24 mouse cellular contexts compared by ENCODE assay signal in genomic region chr14:78015540-78016321, GRCm38 (mm10).
DNase-seq lines count a peak whose midpoint lies in the region; ATAC-seq lines count a peak whose summit lies in the region.
"Had no signal": no experiment of that assay in that cellular context is flagged by ENCODE, and none has a peak within 500 bp of the region (broad histone marks: within the 10 kb centered on the region; RNA-seq: fewer than 3 reads in every experiment).

No protein-coding gene starts in this region.

- H3K4me3 ChIP-seq in forebrain, embryonic 15.5 days, result no peak overlapping the region
- H3K4me3 ChIP-seq in forebrain, embryonic 11.5 days (ENCODE audit: low read depth, low read length), result no peak overlapping the region
- H3K4me3 ChIP-seq in midbrain, embryonic 11.5 days (ENCODE audit: low read depth, low read length), result no peak overlapping the region
- H3K4me3 ChIP-seq in midbrain, embryonic 10.5 days, result no peak overlapping the region
- no peak overlapping the region for H3K4me3 ChIP-seq in midbrain, embryonic 15.5 days
- H3K4me3 ChIP-seq: embryonic facial prominence, embryonic 13.5 days; kidney, embryonic 15.5 days; liver, embryonic 12.5 days; megakaryocyte, embryonic 14.5 days; neural tube, embryonic 15.5 days had no signal

- H3K27me3 ChIP-seq in forebrain, embryonic 15.5 days, result no peaks in the 10 kb centered on the region
- peaks cover 7% of the 10 kb centered on the region for H3K27me3 ChIP-seq in forebrain, embryonic 11.5 days (ENCODE audit: control insufficient read depth, insufficient read depth, low read length)
- H3K27me3 ChIP-seq in midbrain, embryonic 11.5 days (ENCODE audit: control insufficient read depth, insufficient read depth, low read length), result peaks cover 17% of the 10 kb centered on the region
- peaks cover 78% of the 10 kb centered on the region for H3K27me3 ChIP-seq in midbrain, embryonic 10.5 days (ENCODE audit: low read depth, poor library complexity, severe bottlenecking)
- 0 out of 2 replicates have a peak, but pooled peaks cover 3% of the 10 kb centered on the region for H3K27me3 ChIP-seq in midbrain, embryonic 15.5 days (replicated peaks)
- H3K27me3 ChIP-seq: embryonic facial prominence, embryonic 13.5 days; kidney, embryonic 15.5 days; liver, embryonic 12.5 days; neural tube, embryonic 15.5 days had no signal

- no peak for DNase-seq in forebrain, embryonic 11.5 days (ENCODE audit: low spot score)
- DNase-seq in midbrain, embryonic 11.5 days (ENCODE audit: low spot score, missing footprints), result peak; percentile 88
- DNase-seq in midbrain, embryonic 10.5 days (ENCODE audit: low spot score), result no peak
- DNase-seq in thymus, postnatal 25 days, result no peak
- DNase-seq: adrenal gland, postnatal 25 days; cerebellum, adult 18-20 months; cerebellum, postnatal 10 days; gastrocnemius, postnatal 10 days; heart, postnatal 14 days; kidney, adult 11 months; kidney, postnatal 25 days; layer of hippocampus, postnatal 36 days; left cerebral cortex, postnatal 4 days; liver, postnatal 0 days; lung, postnatal 36 days had no signal

- H3K36me3 ChIP-seq in forebrain, embryonic 15.5 days, result no peaks in the 10 kb centered on the region
- H3K36me3 ChIP-seq in forebrain, embryonic 11.5 days (ENCODE audit: control insufficient read depth, insufficient read depth, low read length), result no peaks in the 10 kb centered on the region
- H3K36me3 ChIP-seq in midbrain, embryonic 11.5 days (ENCODE audit: control insufficient read depth, insufficient read depth, low read length), result no peaks in the 10 kb centered on the region
- H3K36me3 ChIP-seq in midbrain, embryonic 10.5 days, result no peaks in the 10 kb centered on the region
- no peaks in the 10 kb centered on the region for H3K36me3 ChIP-seq in midbrain, embryonic 15.5 days (replicated peaks)
- H3K36me3 ChIP-seq: embryonic facial prominence, embryonic 13.5 days; kidney, embryonic 15.5 days; liver, embryonic 12.5 days; neural tube, embryonic 15.5 days had no signal

- 21% methylated on average over 7 of the region's 7 CpGs for WGBS in forebrain, embryonic 15.5 days
- WGBS in forebrain, embryonic 11.5 days, result 53% methylated on average over 7 of the region's 7 CpGs
- WGBS in midbrain, embryonic 11.5 days, result 34% methylated on average over 7 of the region's 7 CpGs
- WGBS in midbrain, embryonic 10.5 days, result 48% methylated on average over 7 of the region's 7 CpGs
- 20% methylated on average over 7 of the region's 7 CpGs for WGBS in midbrain, embryonic 15.5 days

- 0 out of 2 replicates have a peak, but pooled peaks have one; percentile 46 for ATAC-seq in forebrain, embryonic 15.5 days (replicated peaks)
- no peak for ATAC-seq in forebrain, embryonic 11.5 days (replicated peaks; ENCODE audit: low FRiP score)
- ATAC-seq in midbrain, embryonic 11.5 days (ENCODE audit: low FRiP score), result 0 out of 2 replicates have a peak, but pooled peaks have one; percentile 35
- ATAC-seq in midbrain, embryonic 15.5 days (replicated peaks), result peak; percentile 68; the same call in 1 of the 2 replicates
- no peak for ATAC-seq in inflammation-experienced regulatory T-cells, adult 6 months
- ATAC-seq in megakaryocyte progenitor cell, adult 5-6 weeks (replicated peaks; ENCODE audit: poor library complexity), result no peak
- ATAC-seq: liver, embryonic 12.5 days; liver, postnatal 0 days had no signal

- 0 out of 2 replicates have a peak overlapping the region, but pooled peaks have one; percentile 19 for H3K27ac ChIP-seq in forebrain, embryonic 15.5 days (replicated peaks)
- H3K27ac ChIP-seq in forebrain, embryonic 11.5 days (ENCODE audit: low read depth, low read length), result no peak overlapping the region
- no peak overlapping the region for H3K27ac ChIP-seq in midbrain, embryonic 11.5 days (ENCODE audit: low read depth, low read length)
- no peak overlapping the region for H3K27ac ChIP-seq in midbrain, embryonic 10.5 days (replicated peaks)
- 0 out of 2 replicates have a peak overlapping the region, but pooled peaks have one; percentile 15 for H3K27ac ChIP-seq in midbrain, embryonic 15.5 days
- H3K27ac ChIP-seq: embryonic facial prominence, embryonic 13.5 days; kidney, embryonic 15.5 days; liver, embryonic 12.5 days; neural tube, embryonic 15.5 days had no signal

- H3K4me2 ChIP-seq in forebrain, embryonic 15.5 days (replicated peaks), result no peak overlapping the region
- no peak overlapping the region for H3K4me2 ChIP-seq in forebrain, embryonic 11.5 days (ENCODE audit: low read depth, low read length, severe bottlenecking)
- no peak overlapping the region for H3K4me2 ChIP-seq in midbrain, embryonic 11.5 days
- no peak overlapping the region for H3K4me2 ChIP-seq in midbrain, embryonic 15.5 days
- H3K4me2 ChIP-seq: embryonic facial prominence, embryonic 13.5 days; kidney, embryonic 15.5 days; liver, embryonic 12.5 days; neural tube, embryonic 15.5 days had no signal

- H3K4me1 ChIP-seq in forebrain, embryonic 15.5 days, result peaks cover 18% of the 10 kb centered on the region
- 0 out of 2 replicates have a peak, but pooled peaks cover 4% of the 10 kb centered on the region for H3K4me1 ChIP-seq in forebrain, embryonic 11.5 days (replicated peaks; ENCODE audit: control insufficient read depth, insufficient read depth, low read length)
- peaks cover 12% of the 10 kb centered on the region for H3K4me1 ChIP-seq in midbrain, embryonic 11.5 days (ENCODE audit: control insufficient read depth, insufficient read depth, low read length)
- H3K4me1 ChIP-seq in midbrain, embryonic 10.5 days, result peaks cover 29% of the 10 kb centered on the region
- peaks cover 7% of the 10 kb centered on the region for H3K4me1 ChIP-seq in midbrain, embryonic 15.5 days
- H3K4me1 ChIP-seq: kidney, embryonic 15.5 days; liver, embryonic 12.5 days; megakaryocyte, embryonic 14.5 days; neural tube, embryonic 15.5 days had no signal

- no peaks in the 10 kb centered on the region for H3K9me3 ChIP-seq in forebrain, embryonic 15.5 days
- H3K9me3 ChIP-seq in forebrain, embryonic 11.5 days (ENCODE audit: control insufficient read depth, low read length), result no peaks in the 10 kb centered on the region
- H3K9me3 ChIP-seq in midbrain, embryonic 11.5 days (ENCODE audit: control insufficient read depth, low read length), result no peaks in the 10 kb centered on the region
- no peaks in the 10 kb centered on the region for H3K9me3 ChIP-seq in midbrain, embryonic 10.5 days (replicated peaks)
- no peaks in the 10 kb centered on the region for H3K9me3 ChIP-seq in midbrain, embryonic 15.5 days
- H3K9me3 ChIP-seq: embryonic facial prominence, embryonic 13.5 days; kidney, embryonic 15.5 days; liver, embryonic 12.5 days; neural tube, embryonic 15.5 days had no signal

- no peak overlapping the region for H3K9ac ChIP-seq in forebrain, embryonic 15.5 days (replicated peaks)
- H3K9ac ChIP-seq in forebrain, embryonic 11.5 days (ENCODE audit: low read length), result no peak overlapping the region
- H3K9ac ChIP-seq in midbrain, embryonic 11.5 days (ENCODE audit: low read length), result no peak overlapping the region
- H3K9ac ChIP-seq in midbrain, embryonic 15.5 days, result no peak overlapping the region
- H3K9ac ChIP-seq: embryonic facial prominence, embryonic 13.5 days; kidney, embryonic 15.5 days; liver, embryonic 12.5 days; liver, postnatal 0 days; neural tube, embryonic 15.5 days had no signal

Comparison
In these comparisons a context has a peak if more than half of its experiments do, and no peak if none do; other contexts are left out.
1. ATAC-seq: peak in forebrain, embryonic 15.5 days (single experiment), midbrain, embryonic 11.5 days (single experiment) and midbrain, embryonic 15.5 days (single experiment); none in forebrain, embryonic 11.5 days (single experiment), inflammation-experienced regulatory T-cells, adult 6 months (single experiment) and megakaryocyte progenitor cell, adult 5-6 weeks (single experiment).
2. H3K27ac ChIP-seq: peak in forebrain, embryonic 15.5 days (single experiment) and midbrain, embryonic 15.5 days (single experiment); none in forebrain, embryonic 11.5 days (single experiment), midbrain, embryonic 11.5 days (single experiment) and midbrain, embryonic 10.5 days (single experiment).